Mouse (Mus musculus): ENCODE measurements around the gene Pdzd8.
A peak's percentile ranks its signal among the peaks of the same experiment; 100 is the strongest.

The Pdzd8 gene

DNA sequence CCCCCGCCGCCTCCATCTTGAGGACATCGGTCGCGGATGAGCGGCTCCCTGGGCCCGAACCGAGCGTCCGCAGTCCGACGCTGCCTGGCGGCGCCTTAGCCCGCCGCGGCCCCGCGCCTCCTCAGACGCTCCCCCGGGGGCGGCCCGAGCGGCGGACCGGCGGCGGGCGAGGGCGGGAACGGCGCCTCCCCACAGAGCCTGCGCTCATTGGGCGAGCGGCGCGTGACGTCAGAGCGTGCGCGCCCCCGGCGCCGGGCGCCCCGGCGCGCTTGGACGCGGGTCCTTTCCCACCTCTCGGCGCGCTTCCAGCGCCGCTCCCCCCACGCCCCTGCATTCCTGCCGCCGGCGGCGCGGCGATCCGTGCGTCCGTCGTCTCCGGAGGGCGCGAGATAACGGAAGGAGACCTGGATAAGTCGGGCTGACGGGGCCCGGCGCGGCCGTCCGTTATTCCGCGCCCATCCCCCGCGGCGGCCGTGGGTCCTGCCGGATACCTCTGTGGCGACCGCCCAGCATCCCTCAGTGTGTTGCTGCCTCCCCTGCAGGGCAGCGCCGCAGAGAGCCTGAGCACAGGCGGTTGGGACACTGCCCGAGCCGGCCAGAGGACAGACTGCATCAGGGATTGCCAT, at the start of gene Pdzd8:
TSS of gene Pdzd8 (minus strand) at position 123 of the 626 bp plus-strand sequence.
- DNase-seq = peak; percentile 87

DNA sequence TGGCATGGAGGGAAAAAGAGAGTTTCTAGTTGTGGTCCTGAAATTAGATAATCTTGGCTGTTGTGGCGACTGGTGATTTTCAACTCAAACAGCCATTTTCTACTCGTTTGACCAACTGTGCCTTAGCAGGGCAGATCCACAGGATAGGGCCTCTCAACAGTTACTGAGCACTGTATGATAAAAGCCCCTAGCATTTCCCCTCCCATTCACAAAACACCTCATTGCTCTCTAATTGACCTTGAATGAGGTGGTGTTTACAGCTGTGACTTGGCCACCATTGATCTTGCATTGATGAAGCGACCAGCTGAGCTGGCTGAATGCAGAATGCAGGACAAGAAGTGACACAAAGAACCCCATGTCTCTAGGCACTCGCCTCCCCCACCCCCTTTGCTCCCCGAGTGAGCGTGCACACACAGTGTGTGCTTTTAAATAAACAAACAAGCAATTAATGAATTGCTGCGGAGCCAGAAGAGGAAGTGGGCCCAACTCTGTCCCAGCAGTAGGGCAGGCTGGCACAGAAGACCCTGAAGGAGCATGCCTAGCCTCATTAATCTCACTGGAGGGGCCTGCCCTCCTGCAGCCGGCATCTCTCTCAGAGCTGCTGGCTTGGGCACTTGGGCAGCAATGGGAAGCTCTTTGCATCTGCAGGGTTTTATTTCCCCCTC, 48.3 kb upstream of the Pdzd8 start:
- DNase-seq = no peak

DNA sequence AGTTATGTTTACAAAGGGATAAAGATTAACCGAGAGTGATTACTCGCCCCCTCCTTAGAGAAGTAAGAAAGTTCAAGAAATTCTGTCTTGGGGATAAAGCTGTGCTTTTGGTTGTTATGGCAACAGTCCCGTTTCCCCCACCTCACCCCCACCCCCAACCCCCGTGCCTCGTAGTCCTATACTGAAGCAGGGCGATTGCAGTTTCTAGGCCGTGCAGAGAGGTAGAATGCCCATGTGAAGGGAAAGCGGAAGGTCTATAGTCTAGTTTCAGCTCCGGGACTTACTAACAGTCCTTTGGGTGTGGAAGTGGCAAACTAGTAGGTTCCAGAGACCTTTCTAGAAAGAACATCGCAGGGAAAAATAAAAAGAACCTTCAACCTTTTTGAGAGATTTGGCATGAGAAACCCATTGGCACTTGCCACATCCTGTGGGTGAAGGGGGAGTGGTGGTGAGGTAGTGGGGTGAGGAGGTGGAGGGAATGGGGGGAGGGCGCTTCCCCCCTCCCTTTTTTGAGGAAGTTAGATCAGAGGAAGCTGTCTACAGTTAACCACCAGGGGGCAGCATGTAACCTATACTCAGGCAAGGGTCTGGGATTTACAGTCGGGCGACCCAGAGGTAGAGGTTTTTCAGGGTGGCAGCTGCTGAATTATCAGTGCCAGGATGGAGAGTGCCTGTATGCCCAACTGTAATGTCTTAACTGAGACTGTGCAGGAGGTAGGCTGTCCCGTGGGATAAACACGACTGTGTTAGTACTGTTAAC, 43.4 kb upstream of the Pdzd8 start:
- DNase-seq = peak; percentile 27

DNA sequence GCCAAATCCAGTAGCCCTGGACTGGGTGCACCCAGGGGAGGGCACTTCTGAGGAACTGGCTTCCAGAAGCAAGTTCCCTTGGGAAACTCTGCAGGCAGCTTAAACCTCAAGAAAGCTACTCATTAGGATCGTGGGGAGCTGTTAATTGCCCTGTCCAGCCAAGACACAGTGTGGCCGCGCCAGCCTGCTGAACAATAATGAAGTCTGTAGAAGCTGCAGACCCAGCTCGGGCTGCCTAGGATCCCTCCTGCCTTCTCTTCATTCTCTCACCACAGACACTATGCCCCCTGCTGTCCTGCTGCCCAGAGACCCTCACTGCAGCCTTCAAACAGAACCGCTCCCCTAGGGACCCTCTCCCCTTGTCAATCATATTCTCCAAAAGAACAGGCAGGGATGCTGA, 42.8 kb upstream of the Pdzd8 start:
- DNase-seq = no peak

DNA sequence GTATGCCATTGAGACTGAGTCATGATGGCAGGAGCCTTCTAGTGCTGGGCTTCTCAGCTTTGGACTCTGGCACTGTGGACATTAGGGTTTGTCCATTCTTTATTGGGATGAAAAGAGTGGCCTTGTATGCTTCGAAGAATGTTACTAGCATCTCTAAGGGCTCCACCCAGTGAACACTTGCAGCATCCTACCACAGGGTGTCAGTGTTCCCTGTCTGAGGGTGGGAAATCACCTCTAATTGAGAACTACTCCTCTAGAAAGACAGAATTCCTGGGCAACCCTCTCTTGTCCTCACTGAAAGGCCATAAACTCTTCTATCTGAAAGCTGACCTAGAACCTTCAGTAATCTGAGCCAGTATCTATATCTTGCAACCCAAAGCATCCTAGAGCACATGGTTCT, 41.6 kb upstream of the Pdzd8 start:
- DNase-seq = no peak

DNA sequence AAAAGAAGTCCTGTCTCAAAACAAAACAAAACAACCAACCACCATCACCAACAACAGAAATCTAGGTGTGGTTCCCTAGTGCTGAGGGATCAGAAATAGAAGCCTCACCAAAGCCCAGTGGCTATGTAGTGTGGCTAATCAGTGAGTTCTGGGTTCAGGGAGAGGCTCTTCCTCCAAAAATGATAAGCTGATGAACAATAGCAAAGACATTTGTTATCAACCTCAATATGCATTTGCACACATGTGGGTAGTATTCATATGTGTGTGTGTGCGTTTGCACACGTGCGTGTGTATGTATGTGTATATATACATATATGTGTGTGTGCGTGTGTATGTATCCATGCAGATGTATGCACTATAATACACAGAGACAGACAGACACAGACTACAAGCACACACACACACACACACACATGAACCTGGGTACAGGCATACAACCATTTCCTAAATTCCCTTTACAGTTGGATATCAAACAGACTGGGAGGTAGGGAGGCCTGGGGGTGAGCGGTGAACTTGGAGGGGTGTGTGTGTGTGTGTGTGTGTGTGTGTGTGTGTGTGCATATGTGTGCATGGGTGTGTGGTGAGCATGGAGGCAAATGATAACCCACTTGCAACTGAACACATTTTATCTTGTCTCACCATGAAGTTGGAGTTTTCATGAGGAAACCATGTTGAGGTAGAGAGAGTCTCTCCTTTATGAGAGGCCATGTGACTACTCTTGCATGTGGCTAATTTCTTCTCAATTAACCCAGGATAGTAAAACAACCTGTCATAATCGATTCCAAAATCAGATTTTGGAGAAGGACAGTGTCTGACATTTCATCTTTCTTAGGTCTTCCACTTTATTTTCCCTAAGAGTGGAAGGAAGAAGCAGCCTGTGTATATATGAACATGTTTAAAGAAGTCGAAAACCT, 39.3 kb upstream of the Pdzd8 start:
- DNase-seq = no peak

DNA sequence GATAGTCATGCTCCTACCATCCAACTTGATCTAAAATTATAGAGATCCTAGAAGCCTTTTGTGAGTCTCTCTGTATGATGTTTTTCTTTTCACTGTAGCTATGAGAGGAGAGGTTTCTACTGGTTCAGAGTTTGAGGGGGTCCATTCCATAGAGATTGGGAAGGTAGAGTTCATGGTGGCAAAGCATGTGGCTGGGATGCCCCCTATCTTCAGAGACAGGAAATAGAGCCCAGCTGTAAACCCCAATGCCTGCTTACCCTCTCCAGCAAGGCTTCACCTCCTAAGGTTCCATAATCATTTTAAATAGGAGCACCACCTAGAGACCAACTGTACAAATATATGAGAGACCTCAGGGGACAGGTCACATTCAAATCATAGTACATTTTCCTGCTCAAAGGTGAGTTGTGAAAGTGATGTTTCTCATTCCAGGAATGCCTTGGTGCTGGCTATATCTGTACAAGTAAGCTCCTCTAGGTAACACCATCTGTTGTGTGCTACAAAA, 36.9 kb upstream of the Pdzd8 start:
- DNase-seq = no peak

DNA sequence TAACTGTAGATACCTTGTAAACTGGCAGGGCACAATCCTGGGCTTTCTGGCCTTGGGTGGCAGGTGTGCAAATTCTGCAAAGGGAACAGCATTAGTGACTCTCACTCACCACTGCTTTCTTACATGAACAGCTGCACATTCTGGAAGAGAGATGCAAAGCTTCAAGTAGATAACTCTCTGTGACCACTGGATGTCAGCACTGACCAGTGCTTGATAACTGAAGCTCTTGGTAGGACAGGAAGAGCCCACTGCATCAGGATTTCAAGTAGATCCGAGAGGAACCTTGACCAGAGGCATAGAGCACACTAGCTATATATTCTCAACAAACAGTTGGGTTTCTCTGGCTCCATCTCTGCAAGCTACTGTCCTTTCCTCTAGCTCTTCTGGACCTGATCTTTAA, 34.4 kb upstream of the Pdzd8 start:
- DNase-seq = no peak

DNA sequence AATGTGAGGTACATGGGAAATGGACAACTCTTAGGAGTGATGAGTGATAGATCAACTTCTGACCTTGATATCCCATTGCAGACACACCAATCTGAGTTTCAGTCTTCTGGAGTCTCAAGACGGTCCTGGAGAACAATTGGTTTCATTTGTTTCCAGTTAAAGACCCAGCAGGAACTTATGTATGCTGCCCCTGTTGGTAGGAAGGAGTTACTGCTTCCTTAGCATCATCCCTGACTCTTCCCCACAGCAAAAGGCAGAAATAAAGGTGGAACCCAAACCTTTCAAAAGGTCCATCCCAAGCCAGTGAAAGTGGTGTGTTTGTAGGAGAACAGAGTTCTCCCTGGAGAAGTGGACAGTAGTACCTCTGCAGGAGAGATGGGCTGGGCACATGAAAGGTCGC, 30.9 kb upstream of the Pdzd8 start:
- no peak for DNase-seq

DNA sequence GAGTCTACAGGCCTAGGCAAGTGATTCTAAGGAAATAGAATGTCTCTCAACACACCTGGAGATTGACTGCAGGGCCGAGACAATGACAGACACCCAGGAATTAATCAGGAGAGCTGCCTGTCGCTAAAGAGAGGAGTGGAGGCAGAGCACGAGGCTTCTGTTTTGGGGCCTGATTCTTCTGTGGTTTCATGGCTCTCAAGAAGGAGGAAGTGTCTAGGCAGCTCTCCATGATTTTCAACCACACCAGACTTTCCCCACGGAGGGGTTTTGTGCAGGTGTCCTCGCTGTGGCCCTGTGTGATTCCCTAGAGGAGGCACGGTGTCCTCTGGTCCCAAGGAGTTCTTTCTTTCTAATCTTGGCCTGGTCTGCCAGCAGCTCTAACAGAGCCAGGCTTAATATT, 29.4 kb upstream of the Pdzd8 start:
- no peak for DNase-seq

DNA sequence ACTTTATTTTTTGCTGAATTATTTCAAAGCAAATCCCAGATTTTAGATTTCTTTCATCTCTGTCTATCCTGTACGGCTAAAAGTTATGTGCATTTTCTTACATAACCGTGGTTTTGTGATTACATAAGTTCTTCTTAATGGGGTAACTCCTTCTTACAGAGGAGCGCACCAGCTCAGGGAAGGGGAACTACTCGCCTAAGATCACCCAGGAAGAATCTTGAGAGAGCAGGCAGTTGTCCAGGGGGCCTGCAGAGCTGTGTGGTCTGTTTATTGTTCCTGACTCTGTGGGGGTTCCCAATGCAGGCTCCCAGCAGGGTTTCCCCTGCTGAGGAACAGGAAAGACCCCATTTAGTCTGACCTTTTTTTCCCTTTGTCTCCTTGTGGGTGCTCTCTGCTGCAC, 27.3 kb upstream of the Pdzd8 start:
- DNase-seq = no peak

DNA sequence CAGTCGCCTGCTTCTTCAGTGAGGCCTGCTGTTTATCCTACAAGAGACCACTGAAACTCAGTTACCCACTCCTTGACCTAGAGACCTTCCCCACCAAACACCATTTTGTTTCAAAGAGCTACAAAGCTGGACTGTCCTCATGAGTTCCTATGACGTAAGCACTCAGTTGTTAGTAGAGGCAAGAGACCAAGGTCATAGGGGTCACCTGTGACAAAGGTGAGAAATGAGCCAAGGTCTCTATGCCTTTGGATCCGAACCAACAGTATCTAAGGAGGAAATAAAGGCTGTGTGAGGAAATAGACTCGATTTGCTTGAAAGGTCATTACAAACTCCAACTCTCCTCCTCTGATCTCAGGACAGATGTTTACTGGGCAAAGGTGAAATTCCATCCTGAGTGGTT, 25.4 kb upstream of the Pdzd8 start:
- DNase-seq = no peak

DNA sequence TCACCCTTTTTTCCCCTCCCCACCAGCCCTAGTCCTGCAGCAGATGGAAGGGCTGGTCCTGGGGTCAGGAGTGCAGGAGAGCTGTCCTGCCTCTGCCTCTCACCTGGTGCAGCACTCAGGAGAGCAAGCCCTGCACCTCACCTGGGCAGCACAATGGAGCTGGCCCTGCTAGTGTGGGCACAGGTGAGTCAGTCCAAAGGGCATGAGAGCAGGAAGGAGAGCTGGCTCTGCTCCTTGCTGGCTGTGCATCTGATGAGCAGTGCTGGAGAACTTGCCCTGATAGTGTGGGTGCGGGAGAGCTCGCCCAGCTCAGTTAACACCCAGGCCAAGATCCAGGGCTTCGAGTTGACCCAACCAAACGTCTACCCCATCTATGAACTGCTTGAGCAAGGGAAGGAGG, 22.3 kb upstream of the Pdzd8 start:
- no peak for DNase-seq

DNA sequence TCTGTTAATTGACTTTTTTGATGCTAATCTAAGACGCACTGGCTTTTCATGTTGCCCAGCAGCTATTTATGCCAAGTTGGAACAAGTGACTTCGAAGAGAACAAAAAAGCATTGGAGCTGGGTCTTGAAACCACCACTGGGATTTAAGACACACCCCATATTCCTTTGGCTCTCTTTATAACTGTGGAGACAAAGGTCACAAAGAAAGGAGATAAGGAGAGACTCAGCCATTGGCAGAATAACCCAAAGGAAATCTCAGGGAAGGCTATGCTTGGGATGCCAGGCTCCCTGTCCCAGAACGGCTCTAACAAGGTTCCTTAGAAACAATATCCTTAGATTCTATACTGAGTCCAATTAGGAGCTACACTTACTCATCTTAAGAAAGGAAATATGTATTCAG, 21.1 kb upstream of the Pdzd8 start:
- DNase-seq = no peak

DNA sequence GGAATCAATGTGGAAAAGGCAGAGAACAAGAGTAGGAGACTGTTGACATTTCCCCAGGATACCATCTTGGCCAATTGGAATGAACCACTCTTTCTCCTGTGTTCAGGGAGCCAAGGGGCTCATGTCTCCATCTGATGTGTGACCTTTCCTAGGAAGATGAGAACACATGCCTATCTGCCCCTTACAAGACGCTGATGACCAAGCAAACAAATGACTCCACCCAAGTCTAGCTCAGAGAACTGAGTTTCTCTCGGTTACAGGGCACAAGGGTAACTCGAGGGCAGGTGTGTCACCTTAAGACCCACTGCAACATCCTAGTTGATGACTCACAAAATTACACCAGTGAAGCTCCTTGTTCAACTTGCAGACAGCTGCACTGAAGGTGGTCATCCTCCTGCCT, 18.1 kb upstream of the Pdzd8 start:
- DNase-seq = no peak

DNA sequence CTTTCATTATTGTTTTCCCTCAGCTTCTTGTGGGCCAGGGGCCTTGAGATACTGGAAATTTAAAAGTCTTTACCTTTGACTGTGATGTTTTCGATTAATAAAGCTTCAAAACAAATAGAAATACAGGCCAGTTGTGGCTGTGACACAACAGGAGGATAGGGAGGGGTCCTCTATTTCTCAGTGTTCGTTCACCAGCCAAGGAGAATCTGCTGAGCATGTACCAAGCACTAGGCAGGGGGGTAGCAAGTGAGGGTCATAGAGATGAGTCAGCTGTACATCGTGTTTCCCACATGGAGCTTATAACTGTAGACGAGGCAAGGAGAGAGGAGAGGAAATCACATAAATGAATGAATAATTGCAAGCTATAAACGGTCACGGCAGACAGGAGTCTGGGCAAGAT, 17.1 kb upstream of the Pdzd8 start:
- no peak for DNase-seq

DNA sequence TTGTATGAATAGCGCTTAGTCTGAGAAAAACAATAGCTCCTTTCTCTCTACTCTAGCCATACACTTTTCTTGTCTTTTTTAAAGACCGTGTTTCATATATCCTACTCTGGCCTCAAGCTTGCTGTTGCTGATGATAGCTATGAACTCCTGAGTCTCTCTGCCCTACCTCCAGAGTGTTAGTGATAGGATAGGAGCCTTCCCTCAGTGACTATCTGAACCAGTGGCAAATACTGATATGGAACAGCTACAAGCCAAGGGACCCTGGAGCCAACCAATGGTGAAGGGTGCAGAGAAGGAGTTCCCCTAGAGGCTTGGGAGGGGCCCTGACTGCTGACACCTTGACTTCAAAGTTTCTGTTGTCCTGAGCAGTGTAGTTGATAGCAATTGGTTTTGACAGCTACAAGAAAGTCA, 14.9 kb upstream of the Pdzd8 start:
- DNase-seq = no peak

DNA sequence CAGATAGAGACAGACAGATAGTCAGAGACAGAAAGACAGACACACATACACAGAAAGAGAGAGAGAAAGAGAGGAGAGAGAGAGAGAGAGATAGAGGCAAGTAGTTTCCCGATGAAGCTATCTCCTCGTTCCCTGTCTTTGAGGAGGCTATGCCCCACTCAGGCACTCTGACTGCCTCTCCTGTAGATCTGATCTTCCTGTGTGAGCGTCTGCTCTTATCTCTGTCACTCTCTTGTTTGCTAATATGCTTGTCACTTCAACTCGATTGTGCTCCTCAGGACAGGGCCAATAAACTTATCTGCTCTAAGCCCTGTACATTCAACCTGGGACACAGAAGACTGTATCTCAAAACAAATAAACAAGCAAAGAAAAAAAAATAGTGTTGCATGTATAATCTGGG, 13.6 kb upstream of the Pdzd8 start:
- no peak for DNase-seq

DNA sequence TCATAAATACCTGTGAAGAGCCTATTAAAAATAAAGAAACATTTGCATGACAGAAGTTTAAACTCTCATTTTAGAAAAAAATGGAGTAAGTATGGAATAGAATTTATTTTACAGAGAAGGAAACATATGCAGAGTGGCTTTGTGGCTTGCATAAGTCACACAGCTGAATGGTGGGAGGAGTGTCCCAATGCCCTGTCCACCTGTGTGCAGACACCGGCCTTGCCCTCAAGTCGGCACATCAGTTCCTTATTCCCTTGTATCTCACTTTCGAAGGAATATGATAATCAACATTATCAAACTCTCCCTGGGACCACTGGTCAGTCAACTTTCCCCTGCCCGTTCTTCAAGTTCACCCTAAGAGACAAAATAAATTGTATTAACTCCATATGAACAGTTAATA, 12.3 kb upstream of the Pdzd8 start:
- DNase-seq = no peak

DNA sequence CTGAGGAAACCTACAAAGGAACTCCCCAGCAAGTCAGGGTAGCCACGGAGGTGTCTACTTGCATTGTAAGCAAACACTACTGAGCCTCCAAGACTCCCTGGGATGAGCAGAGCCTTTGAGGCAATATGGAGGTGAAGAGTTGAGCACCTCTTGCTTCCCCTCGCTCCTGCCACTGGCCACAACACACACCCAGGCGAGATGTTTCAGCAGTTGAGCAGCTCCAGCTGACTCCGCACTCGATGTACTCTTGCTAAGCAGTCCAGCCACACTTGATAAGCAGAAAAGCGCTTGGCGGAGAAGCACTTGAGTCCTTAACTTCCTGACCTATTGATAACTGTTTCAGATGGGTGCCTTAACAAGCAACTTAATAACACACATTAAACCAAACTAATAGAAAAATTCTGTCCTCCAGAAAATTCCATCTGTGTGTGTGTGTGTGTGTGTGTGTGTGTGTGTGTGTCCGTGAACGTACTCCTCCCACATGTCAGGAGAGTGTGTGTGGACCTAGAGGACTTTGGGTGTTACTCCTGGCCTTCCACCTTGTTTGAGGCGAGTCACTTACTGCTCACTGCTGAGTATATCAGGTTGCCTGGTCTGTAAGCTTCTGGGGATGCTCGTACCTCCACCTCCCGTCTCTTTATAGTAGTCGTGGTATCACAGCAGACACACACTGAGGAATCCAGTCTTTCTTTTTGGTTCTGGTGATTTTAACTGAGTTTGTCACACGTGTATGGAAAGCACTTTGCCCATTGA, 11.4 kb upstream of the Pdzd8 start:
- no peak for DNase-seq

DNA sequence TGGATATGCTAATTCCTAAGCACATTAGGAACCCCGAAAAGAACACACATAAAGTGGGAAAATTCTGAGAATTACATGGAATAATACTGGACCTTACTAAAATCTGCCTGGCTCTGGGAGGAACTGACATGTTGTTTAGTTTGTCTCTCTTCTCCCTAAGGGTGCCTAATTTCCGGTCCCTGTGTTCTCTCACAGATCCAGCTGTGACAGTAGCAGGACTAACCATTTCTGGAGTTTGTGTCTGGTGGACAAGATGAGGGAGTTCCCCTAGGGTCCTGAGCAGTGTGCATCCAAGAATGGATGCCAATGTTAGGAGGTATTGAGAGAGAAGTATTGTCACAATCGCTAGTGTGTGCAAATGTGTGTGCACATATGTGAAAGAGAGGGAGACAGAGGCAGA, 10.8 kb upstream of the Pdzd8 start:
- no peak for DNase-seq

DNA sequence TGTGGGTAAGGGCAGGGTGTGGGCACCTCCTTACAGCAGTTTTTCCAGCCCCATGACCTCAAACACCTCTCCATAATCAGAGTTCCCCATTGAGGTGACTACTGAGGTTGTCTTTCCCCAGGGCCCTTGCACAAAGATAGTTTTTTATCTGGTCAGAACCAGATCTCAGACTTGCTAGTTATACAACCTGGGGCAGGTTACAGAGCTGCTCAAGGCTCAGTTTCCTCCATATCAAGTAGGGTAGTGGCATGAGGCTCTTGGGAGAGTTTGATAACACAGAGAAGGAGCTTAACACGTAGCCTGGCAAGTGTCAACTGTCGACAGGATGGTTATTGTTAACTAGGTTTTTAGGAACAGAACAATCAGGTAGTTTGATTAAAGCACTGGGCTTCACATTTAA, 9.3 kb upstream of the Pdzd8 start:
- DNase-seq = no peak

All from cerebellum, adult 8-10 months (tissue).